Mouse (Mus musculus) lung, adult 18-20 months (tissue): ENCODE results near the gene Bicra.

Experiments
- DNase-seq, 2 experiments: peaks; one replicate each; pipeline ENCODE4 v3.0.0; 2022; ENCODE audit warnings: mixed read lengths in 2 of 2

Bicra gene

DNA sequence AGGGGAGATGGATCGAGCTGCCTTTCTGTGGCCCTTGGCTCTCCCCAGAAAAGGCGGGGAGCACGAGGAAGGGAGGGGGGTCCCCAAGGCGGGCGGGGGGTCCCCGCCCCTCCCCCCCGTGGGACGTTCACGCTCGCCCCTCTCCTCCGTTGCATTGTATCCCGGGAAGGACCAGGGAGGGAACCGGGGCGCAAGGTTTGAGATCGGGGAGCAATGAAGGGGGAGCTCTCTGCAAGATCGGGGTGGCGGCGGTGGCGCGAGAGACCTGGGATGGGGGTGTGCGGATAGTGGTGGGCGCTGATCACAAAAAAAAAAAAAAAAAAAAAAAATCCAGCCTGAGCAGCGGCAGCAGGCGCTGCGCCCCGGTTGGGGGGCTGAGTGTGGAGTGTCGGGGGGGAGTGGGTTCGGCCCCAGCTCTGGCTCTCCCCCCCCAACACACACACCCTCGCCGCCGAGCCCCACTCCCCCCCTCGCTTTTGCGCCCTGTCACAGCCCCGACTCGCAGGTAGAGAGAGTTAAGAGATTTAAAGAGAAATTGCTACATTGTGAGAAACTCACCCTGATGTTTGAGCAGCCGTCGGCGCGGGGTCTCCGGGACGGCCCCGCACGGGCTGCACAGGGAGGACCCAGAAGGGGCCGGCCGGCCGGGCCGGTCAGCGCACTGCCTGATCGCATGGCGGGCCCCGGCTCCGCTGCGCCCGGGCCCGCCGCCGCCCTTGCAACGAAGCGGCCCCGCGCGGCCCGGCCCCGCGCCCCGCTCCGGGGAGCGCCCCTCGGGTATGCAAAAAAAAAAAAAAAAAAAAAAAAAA is at the start of gene Bicra:
Gene Bicra (minus strand): TSS at position 584 of the 809 bp plus-strand sequence.
- DNase-seq = peak; percentile 80 to 87

DNA sequence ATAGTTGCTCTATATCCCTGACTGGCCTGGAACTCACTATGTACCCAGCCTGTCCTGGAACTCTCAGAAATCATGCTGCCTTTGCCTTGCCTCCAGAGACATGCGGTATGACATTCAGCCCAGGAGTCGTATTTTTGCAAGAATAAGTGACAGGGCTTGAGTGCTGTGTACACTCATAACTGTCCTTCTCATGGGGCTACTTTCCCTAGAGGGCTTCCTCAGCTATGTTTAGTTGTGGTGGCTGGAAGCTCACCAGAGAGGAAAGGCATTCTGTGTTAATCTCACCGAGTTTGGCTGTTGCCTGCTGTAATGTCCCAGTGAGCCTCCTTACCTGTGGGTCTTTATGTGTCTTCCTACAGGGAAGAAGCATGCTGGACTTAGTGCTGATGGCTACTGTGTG is 46.9 kb upstream of the Bicra start:
- no peak for DNase-seq

GRCm38 (mm10) chr7:16087587-16087986 is 39.9 kb upstream of the Bicra start:
- DNase-seq = no peak

GRCm38 (mm10) chr7:16083361-16083760 is 35.6 kb upstream of the Bicra start:
- DNase-seq = no peak

DNA sequence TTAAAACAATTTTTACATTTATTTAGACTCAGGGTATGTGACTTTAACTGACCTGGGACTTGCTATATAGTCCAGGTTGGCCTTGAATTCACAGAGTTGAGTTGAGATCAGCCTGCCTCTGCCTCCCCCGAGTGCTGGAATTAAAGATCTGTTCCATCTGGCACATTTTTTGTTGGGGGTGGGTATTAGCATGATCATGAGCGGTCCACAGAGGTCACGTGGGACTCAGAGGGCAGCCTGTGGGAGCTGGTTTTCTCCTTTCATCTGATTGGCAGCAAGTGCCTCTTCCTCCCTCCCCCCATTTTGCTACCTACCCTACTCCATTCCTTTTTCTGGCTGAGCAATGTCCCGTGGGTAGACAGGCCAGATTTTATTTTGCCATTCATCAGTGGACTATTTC is 32.9 kb upstream of the Bicra start:
- DNase-seq = no peak

DNA sequence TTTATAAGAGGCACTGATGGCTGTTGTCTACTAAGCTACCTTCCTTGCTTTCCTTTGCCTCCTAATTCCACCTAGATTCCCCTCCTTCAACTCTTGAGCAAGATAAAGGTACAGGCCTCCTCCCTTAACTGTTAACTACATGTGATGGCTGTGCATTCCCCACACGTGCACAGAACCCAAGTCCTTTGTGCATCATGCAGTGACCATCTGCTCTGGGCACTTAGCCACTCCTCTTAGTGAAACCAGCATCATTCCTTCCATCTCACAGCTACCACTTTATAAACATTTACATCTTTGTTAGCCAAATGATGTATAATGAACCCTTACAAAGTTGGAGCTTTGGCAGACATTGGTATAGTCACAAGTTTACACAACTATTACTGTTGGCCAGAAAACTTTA is 32.2 kb upstream of the Bicra start:
- DNase-seq = no peak

- no peak for DNase-seq
Observed at GRCm38 (mm10) chr7:16071906-16072305, 24.2 kb upstream of the Bicra start.

- DNase-seq = no peak
Observed at GRCm38 (mm10) chr7:16070846-16071245, 23.1 kb upstream of the Bicra start.

- no peak for DNase-seq
Observed at GRCm38 (mm10) chr7:16063490-16063889, 15.8 kb upstream of the Bicra start.

DNA sequence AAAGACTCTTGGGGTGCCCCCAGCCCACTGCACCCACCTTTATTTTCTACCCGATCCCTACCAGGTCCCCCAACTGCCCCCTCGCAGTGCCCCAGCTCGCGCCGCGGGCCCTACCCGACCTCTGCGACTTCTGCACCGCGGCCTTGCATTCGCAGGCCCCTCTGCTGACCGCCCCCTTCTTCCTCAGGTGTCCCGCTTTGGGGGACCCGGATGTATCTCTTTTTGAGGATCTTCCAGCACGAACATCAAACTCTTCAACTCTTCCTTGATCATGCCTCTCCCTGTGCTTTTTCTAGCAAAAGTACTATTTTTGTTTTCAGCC is 14.3 kb upstream of the Bicra start:
- DNase-seq = no peak

GRCm38 (mm10) chr7:16061219-16062098 is 13.7 kb upstream of the Bicra start, which contains the start of gene Zfp541:
TSS of gene Zfp541 (plus strand) at chr7:16061814.
- DNase-seq = no peak

GRCm38 (mm10) chr7:16057136-16057534 is 9.4 kb upstream of the Bicra start:
- peak; percentile 62 to 74 for DNase-seq

GRCm38 (mm10) chr7:16056459-16057135 is 8.9 kb upstream of the Bicra start:
- DNase-seq = peak in 1 of 2 experiments; percentile 38

DNA sequence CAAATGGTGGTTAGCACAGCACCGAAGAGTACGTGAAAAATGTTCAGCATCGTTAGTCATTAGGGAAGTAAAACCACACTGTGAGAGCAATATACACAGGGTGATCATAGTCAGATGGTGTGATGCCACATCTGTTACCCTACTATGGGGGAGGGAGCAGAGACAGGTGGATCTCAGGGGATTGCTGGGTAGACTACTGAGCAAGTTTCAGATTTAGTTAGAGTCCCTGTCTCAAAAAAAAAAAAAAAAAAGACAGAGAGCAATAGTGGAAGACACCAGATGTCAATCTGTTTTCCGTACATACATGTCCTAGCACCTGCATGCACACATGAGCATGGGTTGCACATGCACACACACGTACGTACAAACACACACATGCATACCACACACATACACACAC is 7.9 kb upstream of the Bicra start:
- DNase-seq = no peak

DNA sequence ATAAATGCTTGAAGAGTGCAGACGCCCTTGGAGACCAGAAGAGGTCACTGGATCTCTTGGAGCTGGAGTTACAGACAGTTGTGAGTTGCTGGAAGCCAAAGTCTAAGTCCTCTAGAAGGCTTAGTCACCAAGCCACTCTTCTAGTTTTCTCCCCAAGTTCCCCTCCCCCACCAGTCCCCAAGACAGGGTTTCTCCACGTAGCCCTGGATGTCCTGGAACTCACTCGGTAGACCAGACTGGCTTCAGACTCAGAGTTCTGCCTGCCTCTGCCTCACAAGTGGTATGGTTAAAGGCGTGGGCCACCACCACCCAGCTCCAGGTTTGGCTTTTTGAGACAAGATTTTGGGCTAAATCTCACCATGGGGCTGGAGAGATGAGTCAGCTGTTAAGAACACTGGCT is 7.2 kb upstream of the Bicra start:
- DNase-seq = no peak

DNA sequence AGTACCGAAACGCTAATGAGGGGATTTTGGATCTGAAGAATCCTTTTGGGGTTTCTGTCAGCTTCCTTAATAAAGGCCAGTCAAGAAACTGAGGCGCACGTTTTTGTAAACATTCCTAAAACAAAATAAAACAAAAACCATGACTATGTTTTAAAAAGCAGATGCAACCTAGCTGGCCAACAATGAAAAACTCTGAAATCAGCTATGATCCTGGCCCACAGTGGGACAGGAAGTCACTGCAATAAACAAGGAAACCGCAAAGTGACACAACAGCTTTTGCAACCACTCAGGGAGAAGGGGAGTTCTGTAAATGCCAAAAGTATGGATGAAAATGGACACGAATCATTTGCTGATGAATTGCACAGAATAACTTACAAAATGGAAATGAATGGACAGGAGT is 5.4 kb upstream of the Bicra start:
- no peak for DNase-seq

DNA sequence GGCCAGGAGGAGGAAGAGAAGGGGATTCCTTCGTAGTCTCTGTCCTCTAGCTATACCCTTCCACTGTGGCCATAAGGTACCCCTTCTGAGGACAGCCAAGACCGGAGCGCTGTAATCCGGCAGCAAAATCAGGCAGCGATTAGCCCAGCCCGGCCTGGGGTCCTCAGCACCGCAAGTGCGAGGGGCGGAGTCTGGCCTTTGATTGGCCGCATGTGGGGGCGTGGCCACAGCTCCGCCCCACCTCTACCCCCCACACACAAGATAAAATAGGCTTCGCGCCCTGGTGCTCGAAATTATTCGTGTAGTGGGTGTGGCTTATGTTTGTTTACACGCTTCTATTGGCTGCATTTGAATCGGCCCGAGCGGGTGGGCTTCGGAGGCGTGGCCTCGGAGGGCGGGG is 5.0 kb upstream of the Bicra start:
- peak; percentile 95 for DNase-seq

GRCm38 (mm10) chr7:16051883-16052595 is 4.3 kb upstream of the Bicra start:
- peak; percentile 79 to 83 for DNase-seq

- DNase-seq = no peak
Observed at GRCm38 (mm10) chr7:16050600-16050999, 2.9 kb upstream of the Bicra start.

DNA sequence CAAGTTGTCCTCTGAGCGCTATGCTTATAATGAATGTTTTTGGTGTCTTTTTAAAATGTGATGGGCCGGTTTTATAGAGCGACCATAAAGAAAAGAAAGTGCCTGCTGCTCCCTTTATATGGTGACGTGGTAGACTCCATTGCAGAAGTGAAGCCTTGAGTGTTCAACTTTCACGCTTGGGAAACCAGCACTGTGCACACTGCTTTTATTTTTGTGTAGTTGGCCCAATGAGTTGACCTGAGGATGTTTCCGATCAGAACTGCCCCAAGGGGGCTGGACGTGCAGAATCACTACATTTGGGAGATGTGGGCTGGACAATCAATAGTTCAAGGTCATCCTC is 1.8 kb upstream of the Bicra start:
- DNase-seq = no peak

- DNase-seq = no peak
Observed at GRCm38 (mm10) chr7:16048675-16049575, 1.2 kb upstream of the Bicra start.

DNA sequence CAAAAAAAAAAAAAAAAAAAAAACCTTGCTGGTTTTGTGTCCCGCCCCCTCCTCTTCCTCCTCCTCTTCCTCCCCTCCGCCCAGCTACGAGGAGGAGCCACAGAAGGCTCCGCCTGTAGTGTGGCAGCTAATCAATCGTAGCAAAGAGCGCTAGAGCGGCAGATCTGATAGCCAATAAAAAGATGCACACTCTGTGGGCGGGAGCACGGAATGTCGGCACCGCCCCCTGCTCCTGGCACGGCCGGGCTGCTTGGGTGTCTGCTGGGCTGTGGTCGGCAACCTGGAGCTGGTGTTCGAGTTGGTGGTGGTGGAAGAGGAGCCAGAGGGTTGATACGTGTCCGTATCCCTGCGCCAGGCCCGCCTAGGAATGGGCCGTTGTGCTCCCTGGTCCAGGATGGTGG is 443 bp upstream of the Bicra start:
- peak; percentile 97 for DNase-seq
